Mouse (Mus musculus) spleen, adult 2 months (tissue): ENCODE measurements around the gene Tnks2.

Experiments
- CTCF ChIP-seq: fragments of 200-500 bp; IDR thresholded peaks from 2 replicates; pipeline ENCODE4 v1.5.1; 2011; ENCODE audit warnings: mild to moderate bottlenecking, inconsistent platforms; ENCODE audit not compliant: insufficient read depth, insufficient read length, insufficient replicate concordance; ENCODE audit errors: extremely low read depth
- POLR2A ChIP-seq: fragments of 200-500 bp; IDR thresholded peaks from 2 replicates; pipeline ENCODE4 v1.6.1; 2011; ENCODE audit warnings: low read depth, low read length, inconsistent platforms

DNA sequence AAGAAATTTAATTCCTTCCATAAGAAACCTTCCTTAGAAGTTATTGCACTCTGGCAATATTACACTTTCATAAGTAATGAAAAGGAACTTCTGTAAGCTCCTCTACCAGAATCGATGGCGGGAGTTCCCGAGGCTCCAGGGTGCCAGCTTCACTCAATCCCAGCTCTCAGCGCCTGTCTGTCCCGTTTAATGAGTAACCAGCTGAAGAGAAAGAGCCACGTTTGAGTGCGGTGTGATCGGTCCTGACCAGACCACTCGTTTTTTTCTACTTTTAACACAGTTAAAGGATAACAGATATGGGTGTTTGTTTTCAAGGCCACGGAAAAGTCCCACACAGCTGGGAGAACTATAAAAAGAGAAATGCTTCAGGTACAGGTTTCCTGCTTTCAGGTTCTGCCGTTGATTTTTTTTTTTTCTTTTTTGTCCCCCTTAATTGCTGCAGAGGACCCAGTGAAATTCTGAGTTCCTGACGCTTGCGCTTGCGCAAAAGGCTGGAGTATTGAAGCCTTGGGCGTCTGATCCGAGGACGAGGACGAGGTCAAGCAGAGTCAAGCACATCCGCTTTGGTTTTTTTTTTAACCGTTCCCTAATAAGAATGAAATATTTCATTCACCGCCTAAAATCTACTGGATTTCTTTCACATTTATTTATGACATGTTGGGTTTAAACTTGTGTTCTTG, 25.5 kb upstream of the Tnks2 start:
- TF ChIP-seq POLR2A (no peak), CTCF (no peak)
